Mouse (Mus musculus): ENCODE measurements around the gene Efcab12. TPM values are rescaled to one million over a fixed set of nuclear protein-coding genes. Genes with fewer than 3 reads are reported as not detected.

Efcab12 gene
- polyA plus RNA-seq, 1 experiment from 2014 or later = 0.42 TPM

- Histone ChIP-seq H3K9me3 (ENCODE audit: control insufficient read depth, low read length) (no peaks in the 10 kb centered on the region), H3K27ac (replicated peaks in 1 of 2; ENCODE audit: control insufficient read depth in 1 of 2, insufficient read depth in 1 of 2, low read depth in 2 of 2, low read length in 2 of 2) (no peak overlapping the region), H3K4me2 (ENCODE audit: low read length) (no peak overlapping the region), H3K4me1 (ENCODE audit: control insufficient read depth in 2 of 2, insufficient read depth in 2 of 2, low read length in 2 of 2) (peaks cover 12 to 20% of the 10 kb centered on the region in 2 experiments), H3K9ac (ENCODE audit: low read length) (0 out of 2 replicates have a peak overlapping the region, but pooled peaks have one; percentile 12), H3K4me3 (ENCODE audit: control insufficient read depth in 1 of 2, insufficient read depth in 1 of 2, low read depth in 1 of 2, low read length in 2 of 2) (no peak overlapping the region), H3K27me3 (ENCODE audit: control insufficient read depth, insufficient read depth, low read length) (no peaks in the 10 kb centered on the region), H3K36me3 (ENCODE audit: control insufficient read depth, insufficient read depth, low read length) (peaks cover 89% of the 10 kb centered on the region)
- peak; percentile 60 for ATAC-seq (ENCODE audit: insufficient number of reproducible peaks, insufficient read depth, low FRiP score, low read depth)
- 46% methylated on average over 16 of the region's 16 CpGs for WGBS
Measured at GRCm38 (mm10) chr6:115803541-115804382, 34.5 kb downstream of the Efcab12 start.

- Histone ChIP-seq H3K9ac (ENCODE audit: low read length) (no peak overlapping the region), H3K36me3 (ENCODE audit: control insufficient read depth, insufficient read depth, low read length) (peaks cover 100% of the 10 kb centered on the region), H3K4me3 (ENCODE audit: control insufficient read depth in 1 of 2, insufficient read depth in 1 of 2, low read depth in 1 of 2, low read length in 2 of 2) (no peak overlapping the region), H3K4me1 (ENCODE audit: control insufficient read depth in 2 of 2, insufficient read depth in 2 of 2, low read length in 2 of 2) (peaks cover 6 to 14% of the 10 kb centered on the region in 2 experiments), H3K27ac (replicated peaks in 1 of 2; ENCODE audit: control insufficient read depth in 1 of 2, insufficient read depth in 1 of 2, low read depth in 2 of 2, low read length in 2 of 2) (no peak overlapping the region), H3K9me3 (ENCODE audit: control insufficient read depth, low read length) (no peaks in the 10 kb centered on the region), H3K27me3 (ENCODE audit: control insufficient read depth, insufficient read depth, low read length) (no peaks in the 10 kb centered on the region), H3K4me2 (ENCODE audit: low read length) (no peak overlapping the region)
- WGBS = 89% methylated on average over 3 of the region's 3 CpGs
- no peak for ATAC-seq (ENCODE audit: insufficient number of reproducible peaks, insufficient read depth, low FRiP score, low read depth)
Measured at GRCm38 (mm10) chr6:115801811-115802210, 36.4 kb downstream of the Efcab12 start.

- Histone ChIP-seq H3K4me2 (ENCODE audit: low read length) (no peak overlapping the region), H3K27ac (replicated peaks in 1 of 2; ENCODE audit: control insufficient read depth in 1 of 2, insufficient read depth in 1 of 2, low read depth in 2 of 2, low read length in 2 of 2) (0 out of 4 replicates have a peak overlapping the region, but pooled peaks of 1 of the 2 experiments have one; percentile 5), H3K36me3 (ENCODE audit: control insufficient read depth, insufficient read depth, low read length) (peaks cover 100% of the 10 kb centered on the region), H3K27me3 (ENCODE audit: control insufficient read depth, insufficient read depth, low read length) (no peaks in the 10 kb centered on the region), H3K4me3 (ENCODE audit: control insufficient read depth in 1 of 2, insufficient read depth in 1 of 2, low read depth in 1 of 2, low read length in 2 of 2) (no peak overlapping the region), H3K4me1 (ENCODE audit: control insufficient read depth in 2 of 2, insufficient read depth in 2 of 2, low read length in 2 of 2) (peaks cover 4 to 12% of the 10 kb centered on the region in 2 experiments; a peak in 3 of 4 replicates), H3K9ac (ENCODE audit: low read length) (no peak overlapping the region), H3K9me3 (ENCODE audit: control insufficient read depth, low read length) (no peaks in the 10 kb centered on the region)
- no peak for ATAC-seq (ENCODE audit: insufficient number of reproducible peaks, insufficient read depth, low FRiP score, low read depth)
- WGBS = 81% methylated on average over 21 of the region's 21 CpGs
Measured at GRCm38 (mm10) chr6:115792691-115793215, 45.5 kb downstream of the Efcab12 start.

DNA sequence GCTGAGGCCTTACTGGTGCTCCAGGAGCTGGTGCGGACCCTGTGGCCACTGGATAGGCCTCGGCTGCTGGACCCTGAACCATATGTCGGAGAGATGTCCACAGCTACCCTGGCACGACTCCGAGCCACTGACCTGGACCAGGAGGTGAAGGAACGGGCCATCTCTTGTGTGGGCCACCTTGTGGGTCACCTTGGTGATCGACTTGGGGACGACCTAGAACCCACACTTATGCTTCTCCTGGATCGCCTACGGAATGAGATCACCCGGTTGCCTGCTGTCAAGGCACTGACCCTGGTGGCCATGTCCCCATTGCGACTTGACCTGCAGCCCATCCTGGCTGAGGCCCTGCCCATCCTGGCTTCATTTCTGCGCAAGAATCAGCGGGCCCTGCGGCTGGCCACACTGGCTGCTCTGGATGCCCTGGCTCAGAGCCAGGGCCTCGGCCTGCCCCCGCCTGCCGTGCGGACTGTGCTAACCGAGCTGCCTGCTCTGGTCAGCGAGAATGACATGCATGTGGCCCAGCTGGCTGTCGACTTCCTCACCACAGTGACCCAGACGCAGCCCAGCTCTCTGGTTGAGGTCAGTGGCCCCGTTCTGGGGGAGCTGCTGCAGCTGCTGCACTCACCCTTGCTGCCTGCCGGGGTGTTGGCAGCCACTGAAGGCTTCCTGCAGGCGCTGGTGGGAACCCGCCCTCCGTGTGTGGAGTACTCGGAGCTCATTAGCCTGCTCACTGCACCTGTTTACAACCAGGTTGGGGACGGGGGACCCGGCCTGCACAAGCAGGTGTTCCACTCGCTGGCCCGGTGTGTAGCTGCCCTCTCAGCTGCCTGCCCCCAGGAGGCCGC, 46.1 kb downstream of the Efcab12 start:
- Histone ChIP-seq H3K27me3 (ENCODE audit: control insufficient read depth, insufficient read depth, low read length) (no peaks in the 10 kb centered on the region), H3K4me2 (ENCODE audit: low read length) (no peak overlapping the region), H3K27ac (replicated peaks in 1 of 2; ENCODE audit: control insufficient read depth in 1 of 2, insufficient read depth in 1 of 2, low read depth in 2 of 2, low read length in 2 of 2) (0 out of 4 replicates have a peak overlapping the region, but pooled peaks have one; percentile 5 to 14), H3K4me3 (ENCODE audit: control insufficient read depth in 1 of 2, insufficient read depth in 1 of 2, low read depth in 1 of 2, low read length in 2 of 2) (no peak overlapping the region), H3K36me3 (ENCODE audit: control insufficient read depth, insufficient read depth, low read length) (peaks cover 100% of the 10 kb centered on the region), H3K4me1 (ENCODE audit: control insufficient read depth in 2 of 2, insufficient read depth in 2 of 2, low read length in 2 of 2) (peaks cover 4 to 12% of the 10 kb centered on the region in 2 experiments; a peak in 3 of 4 replicates), H3K9ac (ENCODE audit: low read length) (no peak overlapping the region), H3K9me3 (ENCODE audit: control insufficient read depth, low read length) (no peaks in the 10 kb centered on the region)
- WGBS = 69% methylated on average over 34 of the region's 34 CpGs
- no peak for ATAC-seq (ENCODE audit: insufficient number of reproducible peaks, insufficient read depth, low FRiP score, low read depth)

GRCm38 (mm10) chr6:115791016-115791415, 47.2 kb downstream of the Efcab12 start:
- H3K9ac ChIP-seq (ENCODE audit: low read length) = no peak overlapping the region
- no peak overlapping the region for H3K27ac ChIP-seq (replicated peaks in 1 of 2; ENCODE audit: control insufficient read depth in 1 of 2, insufficient read depth in 1 of 2, low read depth in 2 of 2, low read length in 2 of 2)
- no peaks in the 10 kb centered on the region for H3K27me3 ChIP-seq (ENCODE audit: control insufficient read depth, insufficient read depth, low read length)
- H3K9me3 ChIP-seq (ENCODE audit: control insufficient read depth, low read length) = no peaks in the 10 kb centered on the region
- H3K36me3 ChIP-seq (ENCODE audit: control insufficient read depth, insufficient read depth, low read length) = peaks cover 100% of the 10 kb centered on the region
- H3K4me1 ChIP-seq (ENCODE audit: control insufficient read depth in 2 of 2, insufficient read depth in 2 of 2, low read length in 2 of 2) = peaks cover 4 to 12% of the 10 kb centered on the region in 2 experiments; a peak in 3 of 4 replicates
- no peak for ATAC-seq (ENCODE audit: insufficient number of reproducible peaks, insufficient read depth, low FRiP score, low read depth)
- H3K4me3 ChIP-seq (ENCODE audit: control insufficient read depth in 1 of 2, insufficient read depth in 1 of 2, low read depth in 1 of 2, low read length in 2 of 2) = no peak overlapping the region
- H3K4me2 ChIP-seq (ENCODE audit: low read length) = no peak overlapping the region
- 77% methylated on average over 10 of the region's 10 CpGs for WGBS

- ATAC-seq (ENCODE audit: insufficient number of reproducible peaks, insufficient read depth, low FRiP score, low read depth) = no peak
- Histone ChIP-seq H3K9ac (ENCODE audit: low read length) (no peak overlapping the region), H3K4me2 (ENCODE audit: low read length) (no peak overlapping the region), H3K27ac (replicated peaks in 1 of 2; ENCODE audit: control insufficient read depth in 1 of 2, insufficient read depth in 1 of 2, low read depth in 2 of 2, low read length in 2 of 2) (no peak overlapping the region), H3K9me3 (ENCODE audit: control insufficient read depth, low read length) (no peaks in the 10 kb centered on the region), H3K27me3 (ENCODE audit: control insufficient read depth, insufficient read depth, low read length) (no peaks in the 10 kb centered on the region), H3K36me3 (ENCODE audit: control insufficient read depth, insufficient read depth, low read length) (peaks cover 93% of the 10 kb centered on the region), H3K4me1 (ENCODE audit: control insufficient read depth in 2 of 2, insufficient read depth in 2 of 2, low read length in 2 of 2) (peaks cover 3 to 11% of the 10 kb centered on the region in 2 experiments; a peak in 1 of 4 replicates), H3K4me3 (ENCODE audit: control insufficient read depth in 1 of 2, insufficient read depth in 1 of 2, low read depth in 1 of 2, low read length in 2 of 2) (no peak overlapping the region)
- WGBS = 64% methylated on average over 3 of the region's 3 CpGs
Measured at GRCm38 (mm10) chr6:115782781-115783180, 55.4 kb downstream of the Efcab12 start.

DNA sequence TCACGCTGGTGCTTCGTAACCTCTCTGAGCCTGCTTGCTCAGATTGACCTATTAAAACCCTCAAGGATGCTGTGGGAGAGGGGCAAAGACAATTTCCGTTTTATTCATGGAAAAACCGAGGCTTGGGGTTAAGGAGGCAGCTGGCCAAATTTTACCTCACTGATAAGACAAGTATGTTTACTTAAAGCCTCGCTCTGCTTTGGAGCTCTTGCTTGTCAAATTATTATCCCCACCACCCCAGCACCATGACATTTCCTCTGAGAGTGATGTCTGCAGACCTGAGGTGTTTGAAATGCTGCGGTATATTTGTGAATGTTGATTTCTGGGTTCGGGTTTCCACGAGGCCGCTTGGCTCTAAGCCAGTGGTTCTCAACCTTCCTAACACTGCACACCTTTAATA, 61.8 kb downstream of the Efcab12 start:
- Histone ChIP-seq H3K9me3 (ENCODE audit: control insufficient read depth, low read length) (0 out of 2 replicates have a peak, but pooled peaks cover 4% of the 10 kb centered on the region), H3K36me3 (ENCODE audit: control insufficient read depth, insufficient read depth, low read length) (peaks cover 32% of the 10 kb centered on the region), H3K27me3 (ENCODE audit: control insufficient read depth, insufficient read depth, low read length) (no peaks in the 10 kb centered on the region), H3K9ac (ENCODE audit: low read length) (peak overlapping the region; percentile 92), H3K4me3 (ENCODE audit: control insufficient read depth in 1 of 2, insufficient read depth in 1 of 2, low read depth in 1 of 2, low read length in 2 of 2) (peak overlapping the region; percentile 60 to 81), H3K4me1 (ENCODE audit: control insufficient read depth in 2 of 2, insufficient read depth in 2 of 2, low read length in 2 of 2) (peaks cover 12 to 30% of the 10 kb centered on the region in 2 experiments), H3K27ac (replicated peaks in 1 of 2; ENCODE audit: control insufficient read depth in 1 of 2, insufficient read depth in 1 of 2, low read depth in 2 of 2, low read length in 2 of 2) (peak overlapping the region; percentile 92 to 99), H3K4me2 (ENCODE audit: low read length) (peak overlapping the region; percentile 96)
- no peak for ATAC-seq (ENCODE audit: insufficient number of reproducible peaks, insufficient read depth, low FRiP score, low read depth)
- WGBS = 9% methylated on average over 9 of the region's 9 CpGs

Measured in heart, embryonic 14.5 days (tissue).